Mouse (Mus musculus): ENCODE measurements around the gene Rfng.
"Not testable (repeated sequence)": the region's sequence is repeated elsewhere in the genome, so short reads cannot be mapped to it uniquely, and the experiment has no call there.

Rfng gene

GRCm38 (mm10) chr11:120773463-120774190 is 10.4 kb downstream of the Rfng start:
- peak; percentile 77 for DNase-seq (ENCODE audit: low read depth, low spot score)

- DNase-seq (ENCODE audit: low read depth, low spot score) = no peak
Measured at GRCm38 (mm10) chr11:120772749-120773148, 11.3 kb downstream of the Rfng start.

GRCm38 (mm10) chr11:120768206-120768605 is 15.8 kb downstream of the Rfng start:
- peak; percentile 63 for DNase-seq (ENCODE audit: low read depth, low spot score)

- DNase-seq (ENCODE audit: low read depth, low spot score) = not testable (repeated sequence)
Measured at GRCm38 (mm10) chr11:120767023-120767422, 17.0 kb downstream of the Rfng start.

GRCm38 (mm10) chr11:120763121-120763999 is 20.6 kb downstream of the Rfng start:
- not testable (repeated sequence) for DNase-seq (ENCODE audit: low read depth, low spot score)

- DNase-seq (ENCODE audit: low read depth, low spot score) = not testable (repeated sequence)
Measured at GRCm38 (mm10) chr11:120762672-120763041, 21.4 kb downstream of the Rfng start, which contains the start of gene Hmga1b. Gene Hmga1b, plus strand, starts transcription at chr11:120762794.

- peak; percentile 55 for DNase-seq (ENCODE audit: low read depth, low spot score)
Measured at GRCm38 (mm10) chr11:120761811-120762671, 22.0 kb downstream of the Rfng start.

GRCm38 (mm10) chr11:120760236-120760635 is 23.8 kb downstream of the Rfng start:
- no peak for DNase-seq (ENCODE audit: low read depth, low spot score)

GRCm38 (mm10) chr11:120751606-120752005 is 32.4 kb downstream of the Rfng start:
- DNase-seq (ENCODE audit: low read depth, low spot score) = peak; percentile 53

GRCm38 (mm10) chr11:120749430-120749829 is 34.6 kb downstream of the Rfng start:
- DNase-seq (ENCODE audit: low read depth, low spot score) = peak; percentile 39

- DNase-seq (ENCODE audit: low read depth, low spot score) = no peak
Measured at GRCm38 (mm10) chr11:120747974-120748373, 36.0 kb downstream of the Rfng start.

- no peak for DNase-seq (ENCODE audit: low read depth, low spot score)
Measured at GRCm38 (mm10) chr11:120744121-120744701, 39.8 kb downstream of the Rfng start.

GRCm38 (mm10) chr11:120740981-120741380 is 43.0 kb downstream of the Rfng start:
- DNase-seq (ENCODE audit: low read depth, low spot score) = no peak

GRCm38 (mm10) chr11:120736424-120736823 is 47.6 kb downstream of the Rfng start:
- no peak for DNase-seq (ENCODE audit: low read depth, low spot score)

- peak; percentile 83 for DNase-seq (ENCODE audit: low read depth, low spot score)
Measured at GRCm38 (mm10) chr11:120733521-120733920, 50.5 kb downstream of the Rfng start.

GRCm38 (mm10) chr11:120731858-120732680 is 51.9 kb downstream of the Rfng start, which contains the start of gene Cbr2:
Gene Cbr2, minus strand, starts transcription at chr11:120732114.
- peak; percentile 90 for DNase-seq (ENCODE audit: low read depth, low spot score)

GRCm38 (mm10) chr11:120731395-120731794 is 52.6 kb downstream of the Rfng start:
- DNase-seq (ENCODE audit: low read depth, low spot score) = no peak
